Mouse (Mus musculus): ENCODE results near the gene Plekha5.

The Plekha5 gene

DNA sequence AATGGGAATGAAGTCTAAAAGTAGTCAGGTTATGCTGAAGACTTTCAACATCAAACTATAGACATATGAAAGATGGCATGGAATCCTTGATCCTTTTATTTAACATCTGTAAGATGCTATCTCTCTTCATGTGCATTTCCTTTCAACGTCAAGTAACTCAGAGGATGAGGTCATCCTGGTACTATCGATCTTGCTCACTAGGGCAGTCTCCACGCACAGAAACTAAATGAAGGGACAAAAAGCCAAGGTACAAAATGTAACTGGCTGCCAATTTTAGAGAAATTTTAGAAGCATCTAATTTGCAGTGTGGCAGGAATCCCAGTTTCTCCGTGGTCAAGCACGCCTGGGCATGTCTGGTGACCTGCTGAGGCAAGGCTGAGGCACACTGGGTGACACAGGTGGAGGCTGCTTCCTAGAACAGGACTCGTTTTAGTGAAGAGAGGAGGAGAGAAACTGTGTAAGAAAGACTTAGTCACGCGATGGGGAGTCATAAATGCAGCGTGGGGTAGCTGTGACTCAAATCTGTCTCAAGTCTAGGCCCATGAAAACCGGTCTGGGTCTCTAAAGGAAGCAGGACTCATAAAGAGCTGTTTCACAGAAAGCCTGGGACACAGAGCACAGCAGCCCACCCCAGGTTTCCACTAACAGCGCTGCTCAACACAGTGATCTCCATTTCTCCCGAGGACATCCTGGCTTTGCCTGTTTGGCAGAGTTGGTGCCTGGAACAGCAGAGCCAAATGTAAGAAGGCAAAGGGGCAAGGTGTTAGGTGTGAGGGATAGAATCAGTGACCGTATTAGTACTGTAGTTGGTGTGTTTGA, 196.9 kb downstream of the Plekha5 start:
- DNase-seq: no peak

DNA sequence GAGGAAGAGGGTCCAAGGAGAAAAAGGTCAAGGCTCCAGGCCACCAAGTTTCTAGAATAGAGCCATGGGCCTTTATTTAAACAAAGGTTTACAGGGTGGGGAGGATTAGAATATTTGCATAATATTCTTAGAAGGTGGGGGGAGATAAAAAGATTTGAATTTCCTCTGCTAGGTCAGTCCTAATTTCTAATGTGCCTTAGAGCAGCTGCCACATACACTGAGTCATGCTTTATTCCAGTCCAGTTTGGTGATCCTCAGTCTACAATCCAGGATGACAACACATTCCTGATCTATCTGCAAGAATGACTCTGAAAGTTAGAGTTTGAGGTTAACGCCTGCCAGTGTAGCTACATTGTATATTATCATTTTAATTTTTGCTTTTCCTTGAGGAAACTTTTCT, 197.8 kb downstream of the Plekha5 start:
- no peak for DNase-seq

DNA sequence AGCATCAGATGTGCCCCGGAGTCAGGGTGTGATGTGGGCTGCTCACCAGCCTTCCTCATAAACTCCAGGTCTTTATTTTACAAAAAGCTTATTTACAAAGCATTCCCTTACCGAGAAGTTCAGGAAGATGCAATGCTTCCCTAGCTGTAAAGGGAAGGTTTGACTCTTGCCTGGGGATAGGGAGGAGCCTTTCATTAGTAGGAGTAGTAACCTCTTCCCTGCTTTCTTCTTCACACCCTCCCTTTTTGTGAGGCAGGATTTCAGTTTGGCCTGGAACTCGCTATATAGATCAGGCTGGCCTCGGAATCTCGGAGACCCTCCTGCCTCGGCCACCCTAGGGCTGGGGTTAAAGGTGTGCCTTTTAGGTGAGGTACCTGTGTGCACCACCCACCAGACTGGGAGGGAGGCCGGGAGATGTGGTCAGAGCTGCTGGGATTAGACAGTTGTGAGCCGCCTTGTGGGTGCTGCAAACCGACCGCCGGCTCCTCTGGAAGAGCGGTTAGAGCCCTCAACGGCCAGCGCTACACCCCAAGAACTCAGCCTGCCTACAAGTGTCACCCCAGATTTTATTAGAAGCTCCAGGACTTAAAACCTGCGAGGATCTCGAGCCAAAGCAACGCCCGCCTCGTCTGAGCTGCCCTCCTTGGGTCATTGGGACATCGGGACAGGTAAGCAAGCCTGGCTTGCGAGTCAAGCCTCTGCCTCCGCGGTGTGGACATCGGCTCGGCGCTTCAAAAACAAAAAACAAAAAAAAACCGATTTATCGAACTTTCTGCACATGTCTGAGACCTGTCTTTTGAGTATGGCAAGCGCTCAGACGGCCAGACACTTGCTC, 198.8 kb downstream of the Plekha5 start, which contains the start of gene Aebp2:
Gene Aebp2, plus strand, starts transcription at position 273 of the 835 bp plus-strand sequence.
- peak; percentile 15 for DNase-seq

DNA sequence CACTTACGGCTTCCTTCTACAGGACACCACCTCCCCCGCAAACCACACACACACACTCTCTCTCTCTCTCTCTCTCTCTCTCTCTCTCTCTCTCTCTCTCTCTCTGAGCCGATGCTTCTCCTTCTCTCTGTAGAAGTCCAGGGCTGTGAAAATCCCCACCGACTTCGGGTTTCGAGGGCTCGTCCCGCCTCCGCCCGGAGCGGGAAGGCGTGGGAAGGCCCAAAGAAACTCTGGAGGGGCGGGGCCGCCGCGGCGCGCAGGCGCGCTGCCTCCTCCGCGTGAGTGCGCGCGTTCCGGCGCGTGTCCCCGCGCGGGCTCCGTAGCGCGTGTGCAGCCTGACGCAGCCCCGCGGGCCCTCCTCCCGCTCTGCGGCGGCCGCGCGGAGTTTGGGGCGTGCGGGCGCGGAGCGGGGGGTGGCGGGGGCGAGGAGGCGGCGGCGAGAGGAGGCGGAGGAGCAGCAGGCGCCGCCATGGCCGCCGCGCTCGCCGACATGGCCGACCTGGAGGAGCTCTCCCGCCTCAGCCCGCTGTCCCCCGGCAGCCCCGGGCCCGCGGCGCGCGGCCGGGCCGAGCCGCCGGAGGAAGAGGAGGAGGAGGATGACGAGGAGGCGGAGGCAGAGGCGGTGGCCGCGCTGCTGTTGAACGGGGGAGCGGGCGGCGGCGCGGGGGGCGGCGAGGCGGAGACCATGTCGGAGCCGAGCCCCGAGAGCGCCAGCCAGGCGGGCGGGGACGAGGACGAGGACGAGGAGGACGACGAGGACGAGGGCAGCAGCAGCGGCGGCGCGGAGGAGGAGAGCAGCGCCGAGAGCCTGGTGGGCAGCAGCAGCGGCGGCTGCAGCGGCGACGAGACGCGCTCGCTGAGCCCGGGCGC, 199.6 kb downstream of the Plekha5 start:
- DNase-seq: peak; percentile 90

DNA sequence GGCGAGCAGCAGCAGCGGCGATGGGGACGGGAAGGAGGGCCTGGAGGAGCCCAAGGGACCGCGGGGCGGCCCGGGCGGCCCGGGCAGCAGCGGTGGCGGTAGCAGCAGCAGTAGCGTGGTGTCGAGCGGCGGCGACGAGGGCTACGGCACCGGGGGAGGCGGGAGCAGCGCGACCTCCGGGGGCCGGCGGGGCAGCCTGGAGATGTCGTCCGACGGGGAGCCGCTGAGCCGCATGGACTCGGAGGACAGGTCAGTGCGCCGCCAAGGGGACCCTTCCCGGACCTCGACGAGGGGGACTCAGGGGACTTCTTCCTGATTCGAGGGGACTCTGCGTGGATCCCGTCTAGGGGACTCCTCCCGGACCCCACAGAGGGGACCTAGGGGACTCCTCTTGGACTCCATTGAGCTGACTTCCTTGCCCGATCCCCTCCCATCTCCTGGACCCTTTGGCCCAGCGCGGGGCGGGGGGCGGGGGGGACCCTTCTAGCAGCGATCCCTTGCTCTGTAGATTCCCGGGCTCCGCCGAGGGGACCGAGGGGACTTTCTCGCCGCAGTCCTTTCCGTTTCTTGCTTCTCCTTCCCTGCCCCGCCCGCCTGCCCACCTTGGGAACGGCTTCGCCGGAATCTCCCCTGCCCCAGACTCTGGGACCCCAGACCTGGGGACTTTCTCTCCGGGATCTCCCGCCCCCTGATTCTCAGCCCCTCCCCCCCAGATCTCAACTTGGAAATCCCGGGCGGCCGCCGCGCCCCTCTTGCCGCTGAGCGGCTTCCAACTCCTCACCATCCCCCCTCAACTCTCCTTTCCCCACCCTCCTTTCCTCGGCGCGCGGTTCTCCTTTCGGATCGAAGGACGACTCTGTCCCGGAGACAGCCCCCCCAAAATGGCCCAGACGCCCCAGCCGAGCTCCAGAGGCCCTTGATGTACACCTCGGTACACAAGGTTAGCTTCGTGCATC, 200.5 kb downstream of the Plekha5 start:
- DNase-seq: peak; percentile 53

DNA sequence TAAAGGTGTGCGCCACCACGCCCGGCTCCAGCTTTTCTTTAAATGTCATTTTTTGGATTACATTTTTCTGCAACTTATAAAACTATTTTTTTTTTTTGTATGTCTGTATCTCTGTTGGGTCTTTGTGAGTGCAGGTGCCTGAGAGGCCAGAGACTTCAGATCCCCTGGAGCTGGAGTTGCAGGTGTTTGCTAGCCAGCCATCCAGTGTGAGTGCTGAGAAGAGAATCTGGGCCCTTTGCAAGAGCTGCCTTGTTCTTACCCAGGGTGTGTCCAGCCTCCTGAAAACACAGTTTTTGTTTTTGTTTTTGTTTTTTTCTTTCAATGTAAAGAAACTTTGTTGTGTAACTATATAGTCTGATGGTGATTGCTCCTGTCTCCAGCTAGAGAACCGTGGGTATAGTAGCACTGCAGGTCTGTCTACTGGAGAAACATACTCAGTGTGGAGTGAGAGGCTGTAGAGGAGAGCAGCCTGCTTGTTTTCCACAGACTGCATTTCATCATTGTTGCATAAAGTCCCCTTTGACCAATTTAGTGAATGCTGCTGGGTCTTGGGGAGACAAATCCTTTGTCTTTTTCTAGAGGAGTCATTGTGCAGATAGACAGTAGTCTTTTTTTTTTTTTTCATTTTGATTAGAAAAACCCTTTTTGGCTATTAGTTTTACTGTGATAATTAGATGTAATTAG, 205.5 kb downstream of the Plekha5 start:
- no peak for DNase-seq

DNA sequence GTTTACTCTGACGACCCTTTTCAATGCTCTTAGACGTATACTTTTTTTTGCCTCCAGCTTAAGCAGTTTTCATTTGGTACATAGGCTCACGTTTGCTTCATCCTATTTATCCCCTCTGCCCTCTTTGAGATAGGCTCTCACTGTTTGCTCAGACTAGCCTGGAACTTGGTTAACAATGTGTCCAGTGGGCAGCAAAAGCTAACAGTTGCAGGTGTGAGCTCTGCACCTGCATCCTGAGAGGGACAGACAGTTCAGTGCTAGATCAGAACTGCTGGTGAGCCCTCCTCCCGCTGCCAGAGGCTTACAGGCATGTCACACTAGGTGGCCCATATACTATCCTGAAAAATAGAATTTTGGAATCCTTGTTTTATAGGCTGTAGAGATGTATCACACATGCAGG, 206.5 kb downstream of the Plekha5 start:
- DNase-seq: no peak

DNA sequence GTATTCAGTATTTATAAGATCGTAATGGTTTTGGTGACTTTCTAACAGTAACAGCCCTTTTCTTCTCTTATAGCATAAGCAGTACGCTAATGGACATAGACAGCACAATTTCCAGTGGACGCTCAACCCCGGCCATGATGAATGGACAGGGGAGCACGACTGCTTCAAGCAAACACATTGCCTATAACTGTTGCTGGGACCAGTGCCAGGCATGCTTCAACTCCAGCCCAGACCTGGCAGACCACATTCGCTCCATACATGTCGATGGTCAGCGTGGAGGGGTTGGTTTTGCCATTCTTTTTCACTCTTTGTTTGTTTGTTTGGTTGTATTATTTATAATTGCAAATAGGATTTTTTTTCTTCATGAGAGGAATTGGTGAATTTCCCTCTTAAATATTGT, 209.8 kb downstream of the Plekha5 start:
- no peak for DNase-seq

DNA sequence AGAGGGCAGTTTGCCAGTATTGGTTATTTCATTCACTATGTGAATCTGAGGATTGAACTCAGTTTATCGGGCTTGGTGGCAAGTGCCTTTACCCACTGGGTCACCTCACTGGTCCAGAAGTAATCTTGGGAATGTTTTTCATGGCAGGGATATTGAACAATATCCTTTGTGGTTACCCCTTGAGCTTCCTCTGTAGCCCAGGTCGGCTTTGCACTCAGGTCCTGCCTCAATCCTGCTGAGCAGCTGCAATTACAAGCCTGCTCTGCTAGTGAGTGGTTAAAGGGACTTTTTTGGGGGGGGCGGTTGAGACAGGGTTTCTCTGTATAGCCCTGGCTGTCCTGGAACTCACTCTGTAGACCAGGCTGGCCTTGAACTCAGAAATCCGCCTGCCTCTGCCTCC, 212.4 kb downstream of the Plekha5 start:
- no peak for DNase-seq

DNA sequence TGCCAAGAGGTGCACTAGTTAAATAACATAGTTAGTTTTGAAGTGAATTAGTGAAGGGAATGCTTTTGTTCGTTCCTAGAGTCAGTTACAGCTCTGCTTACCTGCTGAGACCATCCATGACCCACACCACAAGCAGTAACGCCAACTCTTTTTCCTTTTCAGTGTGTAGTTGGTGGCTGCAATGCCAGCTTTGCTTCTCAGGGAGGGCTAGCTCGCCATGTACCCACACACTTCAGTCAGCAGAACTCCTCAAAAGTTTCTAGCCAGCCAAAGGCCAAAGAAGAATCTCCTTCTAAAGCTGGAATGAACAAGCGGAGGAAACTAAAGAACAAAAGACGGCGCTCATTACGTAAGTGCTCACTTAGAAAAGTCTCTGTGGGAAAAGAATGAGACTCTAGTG, 218.2 kb downstream of the Plekha5 start:
- DNase-seq: no peak

DNA sequence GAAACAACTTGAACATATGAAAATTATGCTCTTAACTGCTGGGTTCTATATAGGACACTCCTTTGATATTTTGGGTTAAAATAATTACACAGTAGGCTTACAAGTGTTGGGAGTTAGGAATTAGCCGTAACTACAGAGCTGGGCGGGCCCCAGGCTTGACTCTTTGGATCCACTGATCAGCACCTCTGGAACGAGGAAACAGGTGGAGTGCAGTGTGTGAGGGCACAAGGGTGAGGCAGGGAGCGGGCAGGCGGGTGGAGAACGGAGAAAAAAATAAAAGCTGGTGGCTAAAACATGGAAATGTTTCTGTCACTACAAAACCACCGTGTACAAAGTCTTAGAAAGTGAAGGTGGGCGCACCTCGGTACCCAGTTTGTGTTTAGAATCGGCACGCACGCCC, 218.8 kb downstream of the Plekha5 start:
- DNase-seq: no peak

DNA sequence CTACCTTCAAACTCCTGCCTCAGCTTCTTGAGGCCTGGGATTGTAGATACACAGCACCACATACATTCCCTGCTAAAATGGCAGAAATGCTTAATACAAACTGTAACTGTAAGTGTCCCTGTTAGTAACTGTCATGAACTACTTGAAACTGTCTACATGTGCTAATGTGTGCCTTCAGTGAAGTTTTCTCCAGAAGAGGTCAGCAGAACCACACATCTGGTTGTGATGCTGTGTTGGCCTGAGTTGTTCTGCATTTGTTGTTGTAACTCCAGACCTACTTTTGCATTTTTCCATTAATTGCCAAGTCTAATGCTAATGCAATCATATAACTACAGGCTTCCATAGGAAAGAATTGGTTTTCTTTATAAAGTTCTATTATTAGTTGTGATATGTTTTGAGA, 222.1 kb downstream of the Plekha5 start:
- no peak for DNase-seq
